Mouse (Mus musculus): ENCODE results near the gene Amh. TPM values are rescaled to one million over a fixed set of nuclear protein-coding genes. Genes with fewer than 3 reads are reported as not detected.
"Not testable (repeated sequence)": the region's sequence is repeated elsewhere in the genome, so short reads cannot be mapped to it uniquely, and the experiment has no call there.

The Amh gene
- polyA plus RNA-seq, 1 experiment from 2014 or later = 0.07 TPM

DNA sequence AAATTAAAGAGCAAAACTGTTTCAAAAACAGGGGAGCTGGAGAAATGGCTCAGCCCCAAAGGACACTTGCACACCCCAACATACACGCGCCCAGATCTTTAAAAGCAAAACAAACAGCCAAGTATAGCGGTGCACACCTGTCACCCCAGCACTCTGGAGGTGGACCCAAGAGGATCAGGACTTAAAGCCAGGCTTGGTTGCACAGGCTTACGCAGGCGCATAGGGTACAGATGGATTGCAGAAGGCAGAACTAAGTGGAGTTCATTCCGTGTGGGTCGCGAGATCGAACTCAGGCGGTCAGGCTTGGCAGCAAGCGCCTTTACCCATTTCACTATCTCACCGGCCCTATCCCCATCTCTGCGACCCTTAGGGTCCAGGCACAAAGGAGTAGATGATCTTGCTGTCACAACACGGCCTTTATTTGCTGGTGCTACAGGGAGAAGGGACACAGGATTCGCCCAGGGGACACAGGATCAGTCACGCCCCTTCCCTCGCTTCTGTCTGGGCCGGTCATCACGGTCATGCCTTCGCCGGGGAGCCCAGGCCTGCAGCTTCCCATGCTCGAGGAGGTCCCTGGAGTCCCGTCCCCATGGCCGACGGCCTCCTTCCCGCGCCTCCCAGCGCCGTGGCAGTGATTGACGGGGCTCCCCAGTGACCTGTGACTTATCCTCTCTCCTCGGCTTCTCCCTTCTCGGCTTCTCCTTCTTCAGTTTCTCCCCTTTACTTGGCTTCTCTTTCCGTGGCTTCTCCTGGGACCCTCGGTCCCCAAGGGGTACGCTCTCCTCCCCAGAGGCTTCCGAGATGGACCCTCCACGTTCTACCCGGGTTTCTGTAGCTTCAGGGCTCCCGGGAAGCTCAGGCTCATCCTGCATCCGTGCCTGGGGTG lies 3.3 kb downstream of the Amh start:
- Histone ChIP-seq H3K4me2 (replicated peaks; ENCODE audit: low read depth, low read length) (peak overlapping the region; percentile 17; the same call in 1 of the 2 replicates), H3K27me3 (replicated peaks; ENCODE audit: insufficient read depth, low read length) (peaks cover 19% of the 10 kb centered on the region; the same call in 1 of the 2 replicates), H3K4me1 (ENCODE audit: insufficient read depth, low read depth, low read length) (peaks cover 14% of the 10 kb centered on the region), H3K9ac (replicated peaks; ENCODE audit: low read depth) (no peak overlapping the region), H3K9me3 (ENCODE audit: low read length) (no peaks in the 10 kb centered on the region), H3K27ac (ENCODE audit: low read length) (no peak overlapping the region), H3K4me3 (ENCODE audit: low read depth, low read length) (no peak overlapping the region), H3K36me3 (ENCODE audit: insufficient read depth, low read length) (no peaks in the 10 kb centered on the region)
- 23% methylated on average over 40 of the region's 40 CpGs for WGBS
- DNase-seq (ENCODE audit: low spot score) = no peak
- no peak for ATAC-seq
- TF ChIP-seq CTCF (IDR thresholded peaks at IDR 0.05) (no peak), EP300 (IDR thresholded peaks at IDR 0.05) (no peak)

DNA sequence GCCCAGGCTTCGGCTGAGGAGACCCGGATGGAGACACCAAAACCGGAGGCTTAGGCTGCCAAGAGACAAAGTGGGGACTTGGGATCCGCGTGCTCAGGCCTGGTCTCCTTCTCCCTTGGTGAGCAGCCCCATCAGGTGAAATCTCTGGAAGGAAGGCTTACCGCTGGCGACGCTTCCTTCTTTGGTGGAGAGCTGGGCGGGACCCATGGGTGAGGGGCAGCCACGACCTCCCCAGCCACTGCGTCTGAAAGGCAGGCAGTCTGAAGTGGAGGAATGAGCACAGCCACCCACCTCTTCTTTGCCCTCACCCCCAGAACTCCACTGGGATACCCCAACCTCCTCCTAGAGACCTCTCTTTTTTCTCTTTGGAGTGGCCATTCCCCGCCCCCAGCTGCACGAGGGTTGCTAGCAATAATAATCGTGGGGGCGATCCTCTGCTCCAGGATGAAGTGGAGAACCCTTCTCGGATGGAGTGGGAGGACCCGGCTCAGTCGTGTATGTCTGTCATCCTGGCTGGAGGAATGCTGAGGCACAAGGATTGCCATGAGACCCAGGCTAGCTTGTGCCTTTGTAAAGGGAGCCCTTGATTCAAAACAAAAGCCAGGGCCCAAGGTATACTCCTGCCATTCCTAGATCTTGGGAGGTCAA lies 4.1 kb downstream of the Amh start:
- no peak overlapping the region for H3K9ac ChIP-seq (replicated peaks; ENCODE audit: low read depth)
- H3K36me3 ChIP-seq (ENCODE audit: insufficient read depth, low read length) = no peaks in the 10 kb centered on the region
- peak overlapping the region; percentile 17; the same call in 1 of the 2 replicates for H3K4me2 ChIP-seq (replicated peaks; ENCODE audit: low read depth, low read length)
- no peak overlapping the region for H3K4me3 ChIP-seq (ENCODE audit: low read depth, low read length)
- WGBS = 7% methylated on average over 18 of the region's 18 CpGs
- H3K27me3 ChIP-seq (replicated peaks; ENCODE audit: insufficient read depth, low read length) = peaks cover 19% of the 10 kb centered on the region; the same call in 1 of the 2 replicates
- TF ChIP-seq EP300 (IDR thresholded peaks at IDR 0.05) (no peak), CTCF (IDR thresholded peaks at IDR 0.05) (no peak)
- no peak overlapping the region for H3K27ac ChIP-seq (ENCODE audit: low read length)
- H3K9me3 ChIP-seq (ENCODE audit: low read length) = no peaks in the 10 kb centered on the region
- DNase-seq (ENCODE audit: low spot score) (no peak), ATAC-seq (no peak)
- peaks cover 14% of the 10 kb centered on the region for H3K4me1 ChIP-seq (ENCODE audit: insufficient read depth, low read depth, low read length)

DNA sequence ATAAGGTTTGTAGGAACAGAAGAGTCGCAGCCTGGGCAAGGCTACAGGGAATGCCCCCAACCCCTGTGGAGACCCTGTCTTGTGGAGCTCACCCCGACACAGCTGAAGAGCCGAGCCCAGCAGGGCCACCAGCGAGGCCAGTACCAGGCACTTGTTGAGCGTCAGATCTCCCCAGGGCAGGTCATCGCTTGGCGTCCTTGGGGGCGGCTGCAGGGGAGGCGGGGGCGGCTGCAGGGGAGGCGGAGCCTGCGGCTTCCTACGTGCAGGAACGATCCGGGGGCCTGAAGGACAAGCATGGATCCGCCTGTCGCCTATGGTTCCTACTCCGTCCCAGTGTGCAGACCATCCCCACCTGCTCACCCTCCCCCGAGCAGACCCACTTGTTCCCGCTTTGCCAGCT lies 5.0 kb downstream of the Amh start:
- no peak overlapping the region for H3K4me3 ChIP-seq (ENCODE audit: low read depth, low read length)
- no peak overlapping the region for H3K9ac ChIP-seq (replicated peaks; ENCODE audit: low read depth)
- ATAC-seq = no peak

DNA sequence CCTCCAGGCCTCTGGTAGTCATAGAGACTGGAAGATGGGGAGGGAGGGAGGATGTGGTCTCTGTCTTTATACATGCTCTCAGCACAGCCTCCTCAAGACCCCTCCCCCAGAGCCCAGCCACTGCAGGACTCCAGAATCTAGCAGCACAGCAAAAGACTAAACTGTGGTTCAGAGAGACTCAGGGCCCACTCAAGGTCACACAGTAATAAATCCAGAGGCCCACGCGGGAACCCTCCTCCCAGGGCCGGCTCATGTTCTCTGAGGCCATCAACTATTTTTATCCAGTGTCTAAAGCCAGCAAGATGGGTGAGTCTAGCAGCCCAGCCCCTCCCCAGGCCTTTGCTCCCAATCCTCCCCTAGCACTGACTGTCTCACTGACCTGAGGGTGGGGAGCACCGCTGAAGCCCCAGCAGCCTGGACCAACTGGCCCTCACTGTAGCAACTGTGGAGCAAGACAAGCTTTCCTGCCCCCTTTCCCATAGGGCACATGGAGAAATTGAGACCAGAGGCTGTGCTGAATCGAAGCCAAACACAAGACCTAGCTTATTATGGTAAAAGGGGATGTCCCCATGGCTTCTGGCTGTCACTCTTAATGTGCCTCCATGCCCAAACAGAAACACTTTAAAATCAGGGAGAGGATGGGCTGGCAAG lies 7.5 kb downstream of the Amh start:
- 48% methylated on average over 5 of the region's 5 CpGs for WGBS
- H3K27ac ChIP-seq (ENCODE audit: low read length) = no peak overlapping the region
- H3K4me3 ChIP-seq (ENCODE audit: low read depth, low read length) = no peak overlapping the region

More for the DNA sequence above, 5.0 kb downstream of the Amh start:
- no peaks in the 10 kb centered on the region for H3K9me3 ChIP-seq (ENCODE audit: low read length)
- WGBS = 9% methylated on average over 18 of the region's 20 CpGs
- no peak overlapping the region for H3K4me2 ChIP-seq (replicated peaks; ENCODE audit: low read depth, low read length)
- H3K4me1 ChIP-seq (ENCODE audit: insufficient read depth, low read depth, low read length) = peaks cover 14% of the 10 kb centered on the region
- no peaks in the 10 kb centered on the region for H3K36me3 ChIP-seq (ENCODE audit: insufficient read depth, low read length)
- no peak for TF ChIP-seq CTCF (IDR thresholded peaks at IDR 0.05)
- no peak for TF ChIP-seq EP300 (IDR thresholded peaks at IDR 0.05)
- H3K27ac ChIP-seq (ENCODE audit: low read length) = no peak overlapping the region
- no peak for DNase-seq (ENCODE audit: low spot score)
- H3K27me3 ChIP-seq (replicated peaks; ENCODE audit: insufficient read depth, low read length) = peaks cover 19% of the 10 kb centered on the region; the same call in 1 of the 2 replicates

DNA sequence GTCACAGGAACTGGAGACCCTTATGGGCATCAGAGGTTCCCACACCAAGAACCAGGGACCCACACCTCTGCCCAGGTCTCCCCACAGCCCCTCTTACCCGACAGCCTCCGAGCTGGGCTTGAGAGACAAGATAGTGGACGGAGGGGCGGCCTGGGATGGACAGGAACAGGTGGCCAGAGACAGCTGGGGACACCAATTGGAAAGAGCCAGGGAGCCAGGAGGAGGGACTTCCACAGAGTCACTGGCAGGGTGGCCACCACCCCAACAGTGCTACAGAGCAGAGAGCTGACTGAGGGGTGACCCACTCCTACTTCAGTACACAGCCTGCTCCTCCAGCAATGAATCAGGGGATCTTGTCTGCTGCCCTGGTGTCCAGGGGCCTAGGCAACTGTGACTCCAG lies 8.3 kb downstream of the Amh start, which contains the start of gene Jsrp1:
Jsrp1 (minus strand) TSS at position 133 of the 400 bp plus-strand sequence.
- H3K27ac ChIP-seq (ENCODE audit: low read length) = no peak within 1 kb of the TSS
- H3K27me3 ChIP-seq (replicated peaks; ENCODE audit: insufficient read depth, low read length) = peaks cover 15% of the 10 kb centered on the region; the same call in 1 of the 2 replicates
- TF ChIP-seq CTCF (IDR thresholded peaks at IDR 0.05) = no peak
- TF ChIP-seq EP300 (IDR thresholded peaks at IDR 0.05) = no peak
- no peak within 1 kb of the TSS for H3K4me3 ChIP-seq (ENCODE audit: low read depth, low read length)
- ATAC-seq (no peak), DNase-seq (ENCODE audit: low spot score) (no peak)
- H3K4me1 ChIP-seq (ENCODE audit: insufficient read depth, low read depth, low read length) = peaks cover 4% of the 10 kb centered on the region
- H3K9ac ChIP-seq (replicated peaks; ENCODE audit: low read depth) = no peak within 1 kb of the TSS
- H3K9me3 ChIP-seq (ENCODE audit: low read length) = no peaks in the 10 kb centered on the region
- WGBS = 62% methylated on average over 4 of the region's 4 CpGs
- H3K36me3 ChIP-seq (ENCODE audit: insufficient read depth, low read length) = no peaks in the 10 kb centered on the region
- no peak within 1 kb of the TSS for H3K4me2 ChIP-seq (replicated peaks; ENCODE audit: low read depth, low read length)

More for the DNA sequence above, 7.5 kb downstream of the Amh start:
- no peak for DNase-seq (ENCODE audit: low spot score)
- Histone ChIP-seq H3K27me3 (replicated peaks; ENCODE audit: insufficient read depth, low read length) (peaks cover 19% of the 10 kb centered on the region; the same call in 1 of the 2 replicates), H3K9ac (replicated peaks; ENCODE audit: low read depth) (no peak overlapping the region), H3K4me1 (ENCODE audit: insufficient read depth, low read depth, low read length) (peaks cover 13% of the 10 kb centered on the region), H3K9me3 (ENCODE audit: low read length) (no peaks in the 10 kb centered on the region), H3K36me3 (ENCODE audit: insufficient read depth, low read length) (no peaks in the 10 kb centered on the region), H3K4me2 (replicated peaks; ENCODE audit: low read depth, low read length) (no peak overlapping the region)
- no peak for TF ChIP-seq EP300 (IDR thresholded peaks at IDR 0.05)
- no peak for TF ChIP-seq CTCF (IDR thresholded peaks at IDR 0.05)
- no peak for ATAC-seq

DNA sequence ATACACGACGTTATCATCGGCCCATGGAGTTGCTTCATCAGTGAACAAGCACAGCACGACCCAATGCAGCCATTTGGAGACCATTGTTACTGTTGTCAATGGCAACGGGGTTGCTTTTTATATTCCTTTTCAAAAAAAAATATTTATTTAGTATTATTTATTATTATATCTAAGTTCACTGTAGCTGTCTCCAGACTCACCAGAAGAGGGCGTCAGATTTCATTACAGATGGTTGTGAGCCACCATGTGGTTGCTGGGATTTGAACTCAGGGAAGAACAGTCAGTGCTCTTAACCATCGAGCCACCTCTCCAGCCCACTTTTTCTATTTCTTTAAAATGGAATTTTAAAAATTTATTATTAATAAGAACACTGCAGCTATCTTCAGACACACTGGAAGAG lies 9.8 kb downstream of the Amh start:
- Histone ChIP-seq H3K9ac (replicated peaks; ENCODE audit: low read depth) (no peak overlapping the region), H3K27me3 (replicated peaks; ENCODE audit: insufficient read depth, low read length) (0 out of 2 replicates have a peak, but pooled peaks cover 3% of the 10 kb centered on the region), H3K27ac (ENCODE audit: low read length) (no peak overlapping the region), H3K4me1 (ENCODE audit: insufficient read depth, low read depth, low read length) (no peaks in the 10 kb centered on the region), H3K36me3 (ENCODE audit: insufficient read depth, low read length) (no peaks in the 10 kb centered on the region), H3K4me3 (ENCODE audit: low read depth, low read length) (no peak overlapping the region), H3K9me3 (ENCODE audit: low read length) (no peaks in the 10 kb centered on the region), H3K4me2 (replicated peaks; ENCODE audit: low read depth, low read length) (no peak overlapping the region)
- TF ChIP-seq CTCF (IDR thresholded peaks at IDR 0.05) (peak; percentile 17), EP300 (IDR thresholded peaks at IDR 0.05) (no peak)
- ATAC-seq = no peak
- 58% methylated on average over 7 of the region's 7 CpGs for WGBS
- no peak for DNase-seq (ENCODE audit: low spot score)

DNA sequence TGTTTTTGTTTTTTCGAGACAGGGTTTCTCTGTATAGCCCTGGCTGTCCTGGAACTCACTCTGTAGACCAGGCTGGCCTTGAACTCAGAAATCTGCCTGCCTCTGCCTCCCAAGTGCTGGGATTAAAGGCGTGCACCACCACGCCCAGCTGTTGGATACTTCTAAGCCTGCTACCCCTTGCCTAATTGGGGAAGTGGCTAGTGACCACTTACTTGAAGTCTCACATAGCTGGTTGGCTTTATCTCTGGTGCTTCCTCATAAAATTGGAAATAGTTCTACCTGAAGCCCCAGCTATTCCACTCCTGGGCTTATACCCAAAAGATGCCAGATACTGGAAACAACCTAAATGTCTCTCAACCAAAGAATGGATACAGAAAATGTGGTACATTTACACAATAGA lies 11.3 kb downstream of the Amh start:
- not testable (repeated sequence) for H3K4me2 ChIP-seq (replicated peaks; ENCODE audit: low read depth, low read length); H3K9ac ChIP-seq (replicated peaks; ENCODE audit: low read depth); H3K27me3 ChIP-seq (replicated peaks; ENCODE audit: insufficient read depth, low read length); DNase-seq (ENCODE audit: low spot score); H3K36me3 ChIP-seq (ENCODE audit: insufficient read depth, low read length); H3K4me3 ChIP-seq (ENCODE audit: low read depth, low read length); H3K27ac ChIP-seq (ENCODE audit: low read length); H3K4me1 ChIP-seq (ENCODE audit: insufficient read depth, low read depth, low read length); H3K9me3 ChIP-seq (ENCODE audit: low read length); ATAC-seq
- 63% methylated on average over 3 of the region's 3 CpGs for WGBS

All from lung, postnatal 0 days (tissue).